Mouse (Mus musculus) right cerebral cortex, postnatal 4 days (tissue): ENCODE results near the gene Fuk.
"Not testable (repeated sequence)": the region's sequence is repeated elsewhere in the genome, so short reads cannot be mapped to it uniquely, and the experiment has no call there.

Source experiments
- DNase-seq: peaks from one replicate; pipeline ENCODE4 v3.0.0-alpha.2; 2022

Fuk gene

GRCm38 (mm10) chr8:110901839-110902578 is at the start of gene Fuk:
TSS of gene Fuk (minus strand) at chr8:110902488.
- DNase-seq = peak; percentile 80

GRCm38 (mm10) chr8:110950065-110950484 is 47.8 kb upstream of the Fuk start:
- no peak for DNase-seq

- DNase-seq = no peak
These were observed 43.4 kb upstream of the Fuk start for GRCm38 (mm10) chr8:110945716-110946115.

- DNase-seq = no peak
These were observed 42.1 kb upstream of the Fuk start for GRCm38 (mm10) chr8:110944276-110944876.

GRCm38 (mm10) chr8:110941453-110941948 is 39.2 kb upstream of the Fuk start:
- no peak for DNase-seq

GRCm38 (mm10) chr8:110940682-110941452 is 38.6 kb upstream of the Fuk start:
- DNase-seq = no peak

- DNase-seq = no peak
These were observed 36.7 kb upstream of the Fuk start for GRCm38 (mm10) chr8:110938882-110939589.

GRCm38 (mm10) chr8:110936217-110936616 is 33.9 kb upstream of the Fuk start:
- no peak for DNase-seq

- DNase-seq = no peak
These were observed 31.0 kb upstream of the Fuk start for GRCm38 (mm10) chr8:110933272-110933671.

GRCm38 (mm10) chr8:110932444-110932843 is 30.2 kb upstream of the Fuk start:
- no peak for DNase-seq

- no peak for DNase-seq
These were observed 29.1 kb upstream of the Fuk start for GRCm38 (mm10) chr8:110931176-110931939.

GRCm38 (mm10) chr8:110929672-110930071 is 27.4 kb upstream of the Fuk start:
- not testable (repeated sequence) for DNase-seq

- DNase-seq = no peak
These were observed 26.8 kb upstream of the Fuk start for GRCm38 (mm10) chr8:110929066-110929465.

GRCm38 (mm10) chr8:110928435-110928834 is 26.1 kb upstream of the Fuk start:
- DNase-seq = no peak

- no peak for DNase-seq
These were observed 24.4 kb upstream of the Fuk start for GRCm38 (mm10) chr8:110926690-110927089.

- DNase-seq = no peak
These were observed 23.4 kb upstream of the Fuk start for GRCm38 (mm10) chr8:110925691-110926140.

GRCm38 (mm10) chr8:110921492-110922230 is 19.4 kb upstream of the Fuk start:
- no peak for DNase-seq

- no peak for DNase-seq
These were observed 18.5 kb upstream of the Fuk start for GRCm38 (mm10) chr8:110920773-110921277.

- no peak for DNase-seq
These were observed 17.9 kb upstream of the Fuk start for GRCm38 (mm10) chr8:110920032-110920772.

GRCm38 (mm10) chr8:110919341-110920031 is 17.2 kb upstream of the Fuk start, which contains the start of gene St3gal2:
TSS of gene St3gal2 (plus strand) at chr8:110919922.
- DNase-seq = peak; percentile 81
